Mouse (Mus musculus) cerebellum, adult 8-10 months (tissue): ENCODE data around the gene RPS10-NUDT3.
A peak's percentile ranks its signal among the peaks of the same experiment; 100 is the strongest.

ENCODE experiments used
- DNase-seq: peaks from one replicate; pipeline ENCODE4 v3.0.0; 2022

The RPS10-NUDT3 gene

GRCm38 (mm10) chr17:27609576-27609975 is 25.4 kb downstream of the RPS10-NUDT3 start:
- DNase-seq = no peak

- no peak for DNase-seq
Observed at GRCm38 (mm10) chr17:27603522-27604234, 31.3 kb downstream of the RPS10-NUDT3 start.

GRCm38 (mm10) chr17:27603036-27603435 is 32.0 kb downstream of the RPS10-NUDT3 start:
- DNase-seq = no peak

GRCm38 (mm10) chr17:27600869-27601268 is 34.2 kb downstream of the RPS10-NUDT3 start:
- peak; percentile 70 for DNase-seq

GRCm38 (mm10) chr17:27600286-27600685 is 34.7 kb downstream of the RPS10-NUDT3 start:
- no peak for DNase-seq

- no peak for DNase-seq
Observed at GRCm38 (mm10) chr17:27596376-27597190, 38.4 kb downstream of the RPS10-NUDT3 start.

GRCm38 (mm10) chr17:27595659-27596375 is 39.2 kb downstream of the RPS10-NUDT3 start:
- DNase-seq = no peak

GRCm38 (mm10) chr17:27592565-27592910 is 42.5 kb downstream of the RPS10-NUDT3 start:
- no peak for DNase-seq

GRCm38 (mm10) chr17:27591826-27592564 is 43.0 kb downstream of the RPS10-NUDT3 start:
- DNase-seq = no peak

- DNase-seq = no peak
Observed at GRCm38 (mm10) chr17:27588231-27588630, 46.8 kb downstream of the RPS10-NUDT3 start.

- DNase-seq = no peak
Observed at GRCm38 (mm10) chr17:27587252-27587651, 47.8 kb downstream of the RPS10-NUDT3 start.

GRCm38 (mm10) chr17:27586661-27587060 is 48.4 kb downstream of the RPS10-NUDT3 start:
- no peak for DNase-seq

- DNase-seq = no peak
Observed at GRCm38 (mm10) chr17:27583185-27583894, 51.7 kb downstream of the RPS10-NUDT3 start.

GRCm38 (mm10) chr17:27580392-27581068 is 54.5 kb downstream of the RPS10-NUDT3 start:
- no peak for DNase-seq

GRCm38 (mm10) chr17:27579816-27580215 is 55.2 kb downstream of the RPS10-NUDT3 start:
- peak; percentile 75 for DNase-seq

- no peak for DNase-seq
Observed at GRCm38 (mm10) chr17:27578487-27578886, 56.5 kb downstream of the RPS10-NUDT3 start.

GRCm38 (mm10) chr17:27577468-27577867 is 57.6 kb downstream of the RPS10-NUDT3 start:
- DNase-seq = no peak

- no peak for DNase-seq
Observed at GRCm38 (mm10) chr17:27576056-27576455, 59.0 kb downstream of the RPS10-NUDT3 start.

- no peak for DNase-seq
Observed at GRCm38 (mm10) chr17:27575116-27575776, 59.8 kb downstream of the RPS10-NUDT3 start.

- peak; percentile 92 for DNase-seq
Observed at GRCm38 (mm10) chr17:27574470-27575115, 60.4 kb downstream of the RPS10-NUDT3 start.
